Mouse (Mus musculus) C2C12 (cell line): ENCODE measurements around the gene Gstz1. TPM values are rescaled to one million over a fixed set of nuclear protein-coding genes. Genes with fewer than 3 reads are reported as not detected.

Source experiments
- H3K27me3 ChIP-seq: one replicate; pipeline ENCODE4 v1.6.1; 2011; ENCODE audit not compliant: control insufficient read depth, insufficient read depth, insufficient read length
- H3K36me3 ChIP-seq: one replicate; pipeline ENCODE4 v1.6.1; 2011; ENCODE audit not compliant: control insufficient read depth, insufficient read depth
- H3K4me3 ChIP-seq: one replicate; pipeline ENCODE4 v1.5.1; 2011; ENCODE audit warnings: mild to moderate bottlenecking, control low read depth; ENCODE audit not compliant: poor library complexity, insufficient read depth, severe bottlenecking
- H3K79me2 ChIP-seq: one replicate; pipeline ENCODE4 v1.6.1; 2011; ENCODE audit not compliant: control insufficient read depth, insufficient read depth
- H3K79me3 ChIP-seq: one replicate; pipeline ENCODE4 v1.6.1; 2011; ENCODE audit warnings: low read depth, control low read depth
- H3ac ChIP-seq: one replicate; pipeline ENCODE3; 2011; ENCODE audit warnings: low read depth; ENCODE audit not compliant: control insufficient read depth, insufficient read length
- CEBPB ChIP-seq: IDR thresholded peaks from one replicate; pipeline ENCODE4 v1.6.1; 2011; ENCODE audit warnings: low read depth, mild to moderate bottlenecking, control low read depth, moderate library complexity
- CTCF ChIP-seq: IDR thresholded peaks from one replicate; pipeline ENCODE4 v1.5.1; 2011; ENCODE audit not compliant: control insufficient read depth, insufficient read depth, insufficient read length
- FOSL1 ChIP-seq: IDR thresholded peaks from one replicate; pipeline ENCODE4 v1.8.0; 2011; ENCODE audit warnings: mild to moderate bottlenecking, low read length; ENCODE audit not compliant: poor library complexity, insufficient read depth, severe bottlenecking
- MAX ChIP-seq: IDR thresholded peaks from one replicate; pipeline ENCODE4 v1.6.1; 2011; ENCODE audit warnings: mild to moderate bottlenecking, control low read depth
- MYOD1 ChIP-seq: IDR thresholded peaks from one replicate; pipeline ENCODE4 v1.6.1; 2011; ENCODE audit warnings: low read depth; ENCODE audit not compliant: control insufficient read depth, insufficient read length
- MYOG ChIP-seq: IDR thresholded peaks from one replicate; pipeline ENCODE4 v1.6.1; 2011; ENCODE audit not compliant: control insufficient read depth, insufficient read length; ENCODE audit errors: extremely low read depth
- USF1 ChIP-seq: IDR thresholded peaks from one replicate; pipeline ENCODE4 v1.6.1; 2011; ENCODE audit warnings: low read depth, mild to moderate bottlenecking, control low read depth, moderate library complexity
- polyA plus RNA-seq: library from polyadenylated mRNA; unstranded; fragments of >200 nt; fragmentation: generic; extraction: Trizol; gene quantifications from one replicate; pipeline ENCODE4 v1.2.1, GENCODE M21; 2012; ENCODE audit warnings: missing spikeins

Gstz1 gene
- polyA plus RNA-seq, 1 experiment = 28.4 TPM

GRCm38 (mm10) chr12:87107357-87107977, 39.5 kb upstream of the Gstz1 start:
- Histone ChIP-seq H3K36me3 (peaks cover 13% of the 10 kb centered on the region), H3K79me3 (no peaks in the 10 kb centered on the region), H3K4me3 (no peak overlapping the region), H3K27me3 (peaks cover 2% of the 10 kb centered on the region), H3K79me2 (no peaks in the 10 kb centered on the region), H3ac (no peak overlapping the region)
- TF ChIP-seq FOSL1 = no peak
- TF ChIP-seq MYOD1 = no peak
- TF ChIP-seq USF1 = no peak
- TF ChIP-seq CEBPB = no peak
- no peak for TF ChIP-seq MAX
- TF ChIP-seq MYOG = no peak
- no peak for TF ChIP-seq CTCF

DNA sequence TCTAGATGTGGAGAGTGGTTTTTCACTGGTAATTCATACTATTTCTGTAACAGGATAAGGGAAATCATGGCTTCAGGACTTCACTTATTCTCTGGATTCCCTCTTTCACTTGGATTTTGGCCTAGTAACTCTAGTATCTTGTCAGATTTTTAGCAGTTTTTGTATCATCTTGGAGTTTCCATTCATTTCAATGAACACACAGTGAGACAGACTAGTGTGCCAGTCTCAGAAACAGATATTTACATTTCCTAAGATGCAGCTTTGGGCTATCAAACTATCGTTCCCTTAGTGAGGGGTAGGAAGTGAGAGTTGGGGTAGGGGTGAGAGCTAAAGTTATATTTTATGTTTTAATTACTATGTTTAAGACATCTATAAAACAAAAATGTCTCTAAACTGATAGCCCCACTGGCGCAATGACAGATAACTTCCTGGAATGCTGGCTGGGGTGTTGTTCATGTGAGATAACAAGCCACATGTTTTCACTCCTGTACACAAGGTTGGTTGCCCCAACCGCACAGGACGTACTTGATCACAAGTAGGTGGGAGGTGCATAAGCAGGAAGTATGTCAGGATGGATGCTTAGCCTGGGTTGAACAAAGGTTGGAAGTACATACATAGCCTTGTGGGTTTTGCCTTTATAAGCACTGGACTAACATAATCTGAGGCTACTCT, 24.9 kb upstream of the Gstz1 start:
- H3K79me3 ChIP-seq = no peaks in the 10 kb centered on the region
- no peak for TF ChIP-seq MYOD1
- TF ChIP-seq USF1 = no peak
- H3K36me3 ChIP-seq = peaks cover 32% of the 10 kb centered on the region
- H3K4me3 ChIP-seq = no peak overlapping the region
- H3K27me3 ChIP-seq = no peaks in the 10 kb centered on the region
- H3K79me2 ChIP-seq = no peaks in the 10 kb centered on the region
- no peak overlapping the region for H3ac ChIP-seq

GRCm38 (mm10) chr12:87127256-87127655, 19.7 kb upstream of the Gstz1 start:
- Histone ChIP-seq H3K4me3 (no peak overlapping the region), H3ac (no peak overlapping the region), H3K79me3 (no peaks in the 10 kb centered on the region), H3K27me3 (no peaks in the 10 kb centered on the region), H3K36me3 (peaks cover 29% of the 10 kb centered on the region), H3K79me2 (no peaks in the 10 kb centered on the region)
- no peak for TF ChIP-seq USF1
- TF ChIP-seq CTCF = no peak
- TF ChIP-seq MAX = no peak
- no peak for TF ChIP-seq MYOG
- TF ChIP-seq CEBPB = no peak
- no peak for TF ChIP-seq FOSL1
- TF ChIP-seq MYOD1 = no peak

- Histone ChIP-seq H3K4me3 (no peak overlapping the region), H3ac (no peak overlapping the region), H3K79me2 (no peaks in the 10 kb centered on the region), H3K27me3 (no peaks in the 10 kb centered on the region), H3K36me3 (peaks cover 22% of the 10 kb centered on the region), H3K79me3 (no peaks in the 10 kb centered on the region)
- TF ChIP-seq FOSL1 (no peak), MYOD1 (no peak), CTCF (no peak), USF1 (no peak), MAX (no peak), MYOG (no peak), CEBPB (no peak)
These were observed 16.7 kb upstream of the Gstz1 start for GRCm38 (mm10) chr12:87130224-87130623.

- Histone ChIP-seq H3K27me3 (no peaks in the 10 kb centered on the region), H3K79me3 (no peaks in the 10 kb centered on the region), H3ac (no peak overlapping the region), H3K79me2 (no peaks in the 10 kb centered on the region), H3K36me3 (peaks cover 31% of the 10 kb centered on the region), H3K4me3 (no peak overlapping the region)
- no peak for TF ChIP-seq MYOG
- no peak for TF ChIP-seq MYOD1
- TF ChIP-seq USF1 = no peak
- no peak for TF ChIP-seq FOSL1
- TF ChIP-seq CEBPB = no peak
- no peak for TF ChIP-seq MAX
These were observed 15.8 kb upstream of the Gstz1 start for GRCm38 (mm10) chr12:87131181-87131580.

DNA sequence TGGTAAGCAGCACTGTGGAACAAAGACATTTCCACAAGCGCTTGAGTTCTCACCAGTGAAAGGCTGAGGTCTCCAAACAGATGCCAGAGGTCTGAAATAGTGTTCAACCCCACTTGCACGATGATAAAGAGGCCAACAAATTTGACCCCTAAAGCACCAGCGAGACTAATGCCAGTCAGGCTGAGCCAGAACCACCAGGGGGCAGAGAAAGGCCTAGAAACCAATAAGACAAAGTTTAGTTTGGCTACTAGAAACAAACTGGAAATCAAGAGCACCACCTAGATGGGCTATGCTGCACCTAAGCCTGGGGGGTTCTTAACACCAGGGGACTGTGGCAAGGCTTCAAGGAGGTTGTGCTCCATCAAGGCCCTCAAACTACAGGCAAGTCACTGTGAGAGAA, 15.3 kb upstream of the Gstz1 start:
- no peak overlapping the region for H3K4me3 ChIP-seq
- no peak overlapping the region for H3ac ChIP-seq
- peaks cover 31% of the 10 kb centered on the region for H3K36me3 ChIP-seq
- no peaks in the 10 kb centered on the region for H3K79me3 ChIP-seq
- H3K79me2 ChIP-seq = no peaks in the 10 kb centered on the region
- no peaks in the 10 kb centered on the region for H3K27me3 ChIP-seq
- no peak for TF ChIP-seq FOSL1
- no peak for TF ChIP-seq CTCF
- no peak for TF ChIP-seq MYOD1
- no peak for TF ChIP-seq MYOG
